Mouse (Mus musculus): ENCODE data around the gene Cdnf. TPM values are rescaled to one million over a fixed set of nuclear protein-coding genes. Genes with fewer than 3 reads are reported as not detected.

Gene Cdnf
- total and polyA plus RNA-seq, 3 experiments: 0.17 to 1.6 (median 0.49) TPM

GRCm38 (mm10) chr2:3570606-3571005, 57.8 kb downstream of the Cdnf start:
- Histone ChIP-seq H3K36me3 (replicated peaks) (no peaks in the 10 kb centered on the region), H3K27me3 (ENCODE audit: insufficient read depth, low read length) (peaks cover 3% of the 10 kb centered on the region; the same call in 1 of the 2 replicates), H3K9me3 (replicated peaks) (no peaks in the 10 kb centered on the region), H3K4me3 (ENCODE audit: low read depth, low read length) (no peak overlapping the region), H3K4me1 (ENCODE audit: insufficient read depth, low read depth, low read length) (no peaks in the 10 kb centered on the region)
- TF ChIP-seq GATA1 (IDR thresholded peaks at IDR 0.05; ENCODE audit: borderline replicate concordance, low read length) (no peak), CTCF (IDR thresholded peaks at IDR 0.05; ENCODE audit: low read depth, low read length) (no peak), POLR2AphosphoS5 (IDR thresholded peaks at IDR 0.05; ENCODE audit: insufficient replicate concordance, low read depth, low read length) (no peak), GATA2 (IDR thresholded peaks at IDR 0.05; ENCODE audit: borderline replicate concordance, low read depth, low read length) (no peak), TAL1 (conservative IDR thresholded peaks at IDR 0.05; ENCODE audit: low read depth, low read length) (no peak)
- no peak for ATAC-seq (ENCODE audit: extremely low read depth, insufficient number of reproducible peaks, low FRiP score, poor library complexity, severe bottlenecking)
- DNase-seq (ENCODE audit: low spot score): no peak

GRCm38 (mm10) chr2:3573883-3574282, 61.1 kb downstream of the Cdnf start:
- H3K27me3 ChIP-seq (ENCODE audit: insufficient read depth, low read length): peaks cover 3% of the 10 kb centered on the region; the same call in 1 of the 2 replicates
- H3K9me3 ChIP-seq (replicated peaks): no peaks in the 10 kb centered on the region
- ATAC-seq (ENCODE audit: extremely low read depth, insufficient number of reproducible peaks, low FRiP score, poor library complexity, severe bottlenecking) (no peak), DNase-seq (ENCODE audit: low spot score) (no peak)
- H3K4me3 ChIP-seq (ENCODE audit: low read depth, low read length): no peak overlapping the region
- no peak for TF ChIP-seq GATA2 (IDR thresholded peaks at IDR 0.05; ENCODE audit: borderline replicate concordance, low read depth, low read length)
- TF ChIP-seq GATA1 (IDR thresholded peaks at IDR 0.05; ENCODE audit: borderline replicate concordance, low read length): no peak
- TF ChIP-seq CTCF (IDR thresholded peaks at IDR 0.05; ENCODE audit: low read depth, low read length): no peak
- H3K36me3 ChIP-seq (replicated peaks): no peaks in the 10 kb centered on the region
- H3K4me1 ChIP-seq (ENCODE audit: insufficient read depth, low read depth, low read length): no peaks in the 10 kb centered on the region

- TF ChIP-seq GATA2 (IDR thresholded peaks at IDR 0.05; ENCODE audit: borderline replicate concordance, low read depth, low read length): no peak
- no peak for TF ChIP-seq TAL1 (conservative IDR thresholded peaks at IDR 0.05; ENCODE audit: low read depth, low read length)
- TF ChIP-seq POLR2AphosphoS5 (IDR thresholded peaks at IDR 0.05; ENCODE audit: insufficient replicate concordance, low read depth, low read length): no peak
- TF ChIP-seq CTCF (IDR thresholded peaks at IDR 0.05; ENCODE audit: low read depth, low read length): no peak
- no peak for TF ChIP-seq GATA1 (IDR thresholded peaks at IDR 0.05; ENCODE audit: borderline replicate concordance, low read length)
- H3K27me3 ChIP-seq (ENCODE audit: insufficient read depth, low read length): peaks cover 2% of the 10 kb centered on the region; the same call in 1 of the 2 replicates
- DNase-seq (ENCODE audit: low spot score) (no peak), ATAC-seq (ENCODE audit: extremely low read depth, insufficient number of reproducible peaks, low FRiP score, poor library complexity, severe bottlenecking) (no peak)
- H3K9me3 ChIP-seq (replicated peaks): no peaks in the 10 kb centered on the region
- no peak overlapping the region for H3K4me3 ChIP-seq (ENCODE audit: low read depth, low read length)
- H3K36me3 ChIP-seq (replicated peaks): no peaks in the 10 kb centered on the region
- no peaks in the 10 kb centered on the region for H3K4me1 ChIP-seq (ENCODE audit: insufficient read depth, low read depth, low read length)
Observed at GRCm38 (mm10) chr2:3575140-3575539, 62.3 kb downstream of the Cdnf start.

Other genes starting within 250 kb of the Cdnf start
- 24.6 and 25.3 TPM in 2 replicates for gene Nmt2, start 228.8 kb upstream of the Cdnf start, total RNA-seq (2014; fragmentation: Nextera tagmentation)
- gene Nmt2, start 228.8 kb upstream of the Cdnf start, total RNA-seq (2017): 34.9 and 39.8 TPM in 2 replicates
- 9.4 and 10.5 TPM in 2 replicates for gene Nmt2, start 228.8 kb upstream of the Cdnf start, polyA plus RNA-seq (2012)
- gene Rpp38, start 180.4 kb upstream of the Cdnf start, total RNA-seq (2014; fragmentation: Nextera tagmentation): 50.0 and 55.7 TPM in 2 replicates
- 19.1 and 22.9 TPM in 2 replicates for gene Rpp38, start 180.4 kb upstream of the Cdnf start, total RNA-seq (2017)
- gene Rpp38, start 180.4 kb upstream of the Cdnf start, polyA plus RNA-seq (2012): 1.3 and 2.6 TPM in 2 replicates
- gene Acbd7, start 176.9 kb upstream of the Cdnf start, total RNA-seq (2014; fragmentation: Nextera tagmentation): not detected in 2 replicates
- gene Acbd7, start 176.9 kb upstream of the Cdnf start, total RNA-seq (2017): 0.33 and 0.87 TPM in 2 replicates
- gene Acbd7, start 176.9 kb upstream of the Cdnf start, polyA plus RNA-seq (2012): not detected in 2 replicates
- not detected in 2 replicates for gene Olah, start 115.8 kb upstream of the Cdnf start, total RNA-seq (2014; fragmentation: Nextera tagmentation)
- gene Olah, start 115.8 kb upstream of the Cdnf start, total RNA-seq (2017): 0.06 and 0.27 TPM in 2 replicates
- gene Olah, start 115.8 kb upstream of the Cdnf start, polyA plus RNA-seq (2012): not detected in 2 replicates
- gene Meig1, start 90.4 kb upstream of the Cdnf start, total RNA-seq (2014; fragmentation: Nextera tagmentation): not detected in 2 replicates
- gene Meig1, start 90.4 kb upstream of the Cdnf start, total RNA-seq (2017): not detected in 2 replicates
- gene Meig1, start 90.4 kb upstream of the Cdnf start, polyA plus RNA-seq (2012): not detected in 2 replicates
- gene Dclre1c, start 88.9 kb upstream of the Cdnf start, total RNA-seq (2014; fragmentation: Nextera tagmentation): 53.8 and 55.7 TPM in 2 replicates
- 14.4 and 16.8 TPM in 2 replicates for gene Dclre1c, start 88.9 kb upstream of the Cdnf start, total RNA-seq (2017)
- 0.90 and 1.6 TPM in 2 replicates for gene Dclre1c, start 88.9 kb upstream of the Cdnf start, polyA plus RNA-seq (2012)
- 25.7 and 31.6 TPM in 2 replicates for gene Suv39h2, start 38.0 kb upstream of the Cdnf start, total RNA-seq (2014; fragmentation: Nextera tagmentation)
- gene Suv39h2, start 38.0 kb upstream of the Cdnf start, total RNA-seq (2017): 13.9 and 19.1 TPM in 2 replicates
- gene Suv39h2, start 38.0 kb upstream of the Cdnf start, polyA plus RNA-seq (2012): 6.2 and 7.6 TPM in 2 replicates
- 9.4 and 9.6 TPM in 2 replicates for gene Gm45902, start 240 bp upstream of the Cdnf start, total RNA-seq (2014; fragmentation: Nextera tagmentation)
- 13.6 and 14.4 TPM in 2 replicates for gene Gm45902, start 240 bp upstream of the Cdnf start, total RNA-seq (2017)
- gene Gm45902, start 240 bp upstream of the Cdnf start, polyA plus RNA-seq (2012): 2.0 and 2.5 TPM in 2 replicates
- gene Hspa14, start 216 bp upstream of the Cdnf start, total RNA-seq (2014; fragmentation: Nextera tagmentation): 76.4 TPM in 2 replicates
- 212 and 220 TPM in 2 replicates for gene Hspa14, start 216 bp upstream of the Cdnf start, total RNA-seq (2017)
- gene Hspa14, start 216 bp upstream of the Cdnf start, polyA plus RNA-seq (2012): 7.4 and 10.6 TPM in 2 replicates
- gene Fam107b, start 57.5 kb downstream of the Cdnf start, total RNA-seq (2014; fragmentation: Nextera tagmentation): 6.1 and 19.4 TPM in 2 replicates
- gene Fam107b, start 57.5 kb downstream of the Cdnf start, total RNA-seq (2017): 25.4 and 34.1 TPM in 2 replicates
- 1.2 and 3.6 TPM in 2 replicates for gene Fam107b, start 57.5 kb downstream of the Cdnf start, polyA plus RNA-seq (2012)